In the genomic region with DNA sequence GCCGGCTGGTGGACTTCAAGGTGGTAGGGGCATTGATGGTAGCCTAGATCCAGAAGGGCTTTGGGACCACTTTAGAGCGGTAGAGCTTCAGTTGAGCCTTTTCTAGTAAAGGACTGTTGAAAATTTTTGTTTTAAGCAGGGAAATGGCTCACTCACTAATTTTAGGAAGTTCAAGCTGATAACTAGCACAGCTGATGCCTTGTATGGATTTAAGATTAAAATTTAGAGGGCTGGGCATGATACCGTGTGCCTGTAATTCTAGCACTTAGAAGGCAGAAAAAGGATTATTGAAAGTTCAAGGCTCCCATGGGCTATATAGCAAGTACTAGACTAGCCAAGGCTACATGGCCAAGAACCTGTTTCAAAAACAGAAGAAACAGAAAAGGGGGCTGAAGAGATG, we compare ENCODE assay signal across 29 mouse cellular contexts. TPM values are rescaled to one million over a fixed set of nuclear protein-coding genes. Genes with fewer than 3 reads are reported as not detected.
"Had no signal": no experiment of that assay in that cellular context is flagged by ENCODE, and none has a peak within 500 bp of the region (broad histone marks: within the 10 kb centered on the region; RNA-seq: fewer than 3 reads in every experiment).

No protein-coding gene starts in this region.

- DNase-seq: cerebellum, adult 8-10 months; cerebellum, adult 9-10 months; cerebellum, adult 9-11 months; cerebellum, postnatal 10 days; cerebellum, postnatal 14 days; cerebellum, postnatal 25 days; cerebellum, postnatal 36 days; embryo, embryonic 11 days; forebrain, postnatal 0 days; gastrocnemius, adult 2 months; gastrocnemius, postnatal 10 days; gastrocnemius, postnatal 14 days; gastrocnemius, postnatal 25 days; gastrocnemius, postnatal 36 days; heart, adult 11 months; heart, adult 18-20 months; heart, adult 2 months had no signal

- H3K9ac ChIP-seq: embryonic facial prominence, embryonic 12.5 days; embryonic facial prominence, embryonic 13.5 days; embryonic facial prominence, embryonic 15.5 days; forebrain, embryonic 12.5 days; forebrain, embryonic 13.5 days; forebrain, embryonic 15.5 days; forebrain, postnatal 0 days had no signal

- H3K9me3 ChIP-seq: embryonic facial prominence, embryonic 13.5 days; embryonic facial prominence, embryonic 15.5 days; forebrain, embryonic 12.5 days; forebrain, embryonic 15.5 days had no signal

- H3K4me2 ChIP-seq: embryonic facial prominence, embryonic 12.5 days; embryonic facial prominence, embryonic 13.5 days; embryonic facial prominence, embryonic 15.5 days; forebrain, embryonic 12.5 days; forebrain, embryonic 13.5 days; forebrain, embryonic 15.5 days had no signal

- H3K4me1 ChIP-seq: embryonic facial prominence, embryonic 10.5 days; embryonic facial prominence, embryonic 12.5 days; embryonic facial prominence, embryonic 13.5 days; embryonic facial prominence, embryonic 15.5 days; forebrain, embryonic 10.5 days; forebrain, embryonic 12.5 days; forebrain, embryonic 13.5 days; forebrain, embryonic 15.5 days had no signal

- H3K4me3 ChIP-seq: embryonic facial prominence, embryonic 10.5 days; embryonic facial prominence, embryonic 12.5 days; embryonic facial prominence, embryonic 13.5 days; embryonic facial prominence, embryonic 15.5 days; erythroblast, embryonic 14.5 days; forebrain, embryonic 10.5 days; forebrain, embryonic 12.5 days; forebrain, embryonic 13.5 days; forebrain, embryonic 15.5 days; gastrocnemius, adult 2 months; heart, adult 2 months had no signal

- ATAC-seq: forebrain, embryonic 13.5 days; forebrain, embryonic 14.5 days; forebrain, embryonic 15.5 days; forebrain, embryonic 16.5 days; forebrain, postnatal 0 days had no signal

- H3K27me3 ChIP-seq: embryonic facial prominence, embryonic 12.5 days; embryonic facial prominence, embryonic 13.5 days; embryonic facial prominence, embryonic 15.5 days; forebrain, embryonic 12.5 days; forebrain, embryonic 13.5 days; forebrain, embryonic 15.5 days had no signal

- H3K27ac ChIP-seq: embryonic facial prominence, embryonic 10.5 days; embryonic facial prominence, embryonic 12.5 days; embryonic facial prominence, embryonic 13.5 days; embryonic facial prominence, embryonic 15.5 days; forebrain, embryonic 10.5 days; forebrain, embryonic 12.5 days; forebrain, embryonic 13.5 days; forebrain, embryonic 15.5 days; gastrocnemius, adult 2 months; heart, adult 2 months had no signal

RNA-seq across cellular contexts. Expression of a gene that starts 13.0 kb away (rescaled TPM):
- total RNA-seq: gastrocnemius, adult 18-20 months had no signal

RNA-seq across cellular contexts. Expression of a gene that starts 36.5 kb away (rescaled TPM):
- polyA plus RNA-seq: erythroblast, embryonic 14.5 days had no signal

RNA-seq across cellular contexts. Expression of a gene that starts 39.8 kb away (rescaled TPM):
- polyA plus RNA-seq: erythroblast, embryonic 14.5 days had no signal
